In genomic region chr13:107044229-107044628, GRCm38 (mm10) we compare ENCODE assay signal across 10 mouse cellular contexts. TPM values are rescaled to one million over a fixed set of nuclear protein-coding genes. Genes with fewer than 3 reads are reported as not detected.
DNase-seq lines count a peak whose midpoint lies in the region; ATAC-seq and TF ChIP-seq lines count a peak whose summit lies in the region.
"Had no signal": no experiment of that assay in that cellular context is flagged by ENCODE, and none has a peak within 500 bp of the region (broad histone marks: within the 10 kb centered on the region; RNA-seq: fewer than 3 reads in every experiment).

No protein-coding gene starts in this region.

- H3K27me3 ChIP-seq in liver, embryonic 11.5 days (replicated peaks; ENCODE audit: control insufficient read depth, insufficient read depth, low read length), result no peaks in the 10 kb centered on the region
- no peaks in the 10 kb centered on the region for H3K27me3 ChIP-seq in intestine, postnatal 0 days (replicated peaks; ENCODE audit: control insufficient read depth, insufficient read depth, low read length)
- H3K27me3 ChIP-seq in stomach, embryonic 14.5 days (ENCODE audit: control insufficient read depth, insufficient read depth, low read length), result no peaks in the 10 kb centered on the region
- H3K27me3 ChIP-seq in forebrain, embryonic 13.5 days, result no peaks in the 10 kb centered on the region
- H3K27me3 ChIP-seq: liver, embryonic 15.5 days; neural tube, embryonic 15.5 days had no signal

- no peaks in the 10 kb centered on the region for H3K36me3 ChIP-seq in liver, embryonic 11.5 days (ENCODE audit: control insufficient read depth, insufficient read depth, low read length)
- H3K36me3 ChIP-seq in intestine, postnatal 0 days (ENCODE audit: control insufficient read depth, insufficient read depth), result no peaks in the 10 kb centered on the region
- H3K36me3 ChIP-seq in stomach, embryonic 14.5 days (ENCODE audit: control insufficient read depth, insufficient read depth, low read length), result no peaks in the 10 kb centered on the region
- no peaks in the 10 kb centered on the region for H3K36me3 ChIP-seq in forebrain, embryonic 13.5 days (ENCODE audit: poor library complexity, severe bottlenecking)
- H3K36me3 ChIP-seq: liver, embryonic 15.5 days; neural tube, embryonic 15.5 days had no signal

- no peaks in the 10 kb centered on the region for H3K4me1 ChIP-seq in liver, embryonic 11.5 days (replicated peaks; ENCODE audit: control insufficient read depth, insufficient read depth, low read length)
- peaks cover 6% of the 10 kb centered on the region; the same call in 1 of the 2 replicates for H3K4me1 ChIP-seq in intestine, postnatal 0 days (replicated peaks; ENCODE audit: control insufficient read depth, insufficient read depth, low read length)
- H3K4me1 ChIP-seq in stomach, embryonic 14.5 days (ENCODE audit: control insufficient read depth, insufficient read depth, low read length), result 0 out of 2 replicates have a peak, but pooled peaks cover 4% of the 10 kb centered on the region
- no peaks in the 10 kb centered on the region for H3K4me1 ChIP-seq in forebrain, embryonic 13.5 days
- H3K4me1 ChIP-seq: neural tube, embryonic 15.5 days had no signal

- 28% methylated on average over 5 of the region's 5 CpGs for WGBS in liver, embryonic 11.5 days
- WGBS in intestine, postnatal 0 days, result 4% methylated on average over 5 of the region's 5 CpGs
- WGBS in stomach, embryonic 14.5 days, result 13% methylated on average over 5 of the region's 5 CpGs
- 36% methylated on average over 5 of the region's 5 CpGs for WGBS in forebrain, embryonic 13.5 days

- no peak overlapping the region for H3K4me2 ChIP-seq in liver, embryonic 11.5 days
- no peak overlapping the region for H3K4me2 ChIP-seq in intestine, postnatal 0 days (replicated peaks; ENCODE audit: low read depth)
- H3K4me2 ChIP-seq in stomach, embryonic 14.5 days (replicated peaks; ENCODE audit: low read depth, low read length), result no peak overlapping the region
- H3K4me2 ChIP-seq in forebrain, embryonic 13.5 days, result no peak overlapping the region
- H3K4me2 ChIP-seq: liver, embryonic 15.5 days; neural tube, embryonic 15.5 days had no signal

- H3K9ac ChIP-seq in liver, embryonic 11.5 days (ENCODE audit: low read depth, low read length), result no peak overlapping the region
- H3K9ac ChIP-seq in intestine, postnatal 0 days (ENCODE audit: low read depth, low read length), result no peak overlapping the region
- H3K9ac ChIP-seq in stomach, embryonic 14.5 days (replicated peaks; ENCODE audit: low read depth, low read length), result no peak overlapping the region
- H3K9ac ChIP-seq in forebrain, embryonic 13.5 days, result no peak overlapping the region
- H3K9ac ChIP-seq: liver, embryonic 15.5 days; neural tube, embryonic 15.5 days had no signal

- no peak for DNase-seq in liver, embryonic 11.5 days (ENCODE audit: low spot score)
- DNase-seq in liver (no peak), adipocyte (ENCODE audit: low spot score) (no peak)
- DNase-seq: thymus, adult 18-20 months had no signal

- ATAC-seq in liver, embryonic 11.5 days (replicated peaks; ENCODE audit: low FRiP score), result 0 out of 2 replicates have a peak, but pooled peaks have one; percentile 10
- 0 out of 2 replicates have a peak, but pooled peaks have one; percentile 24 for ATAC-seq in erythroblast, adult 5-6 weeks (replicated peaks; ENCODE audit: low FRiP score, poor library complexity, severe bottlenecking)
- peak; percentile 66; the same call in 1 of the 2 replicates for ATAC-seq in intestine, postnatal 0 days
- ATAC-seq in stomach, embryonic 14.5 days (ENCODE audit: insufficient number of reproducible peaks, insufficient read depth, low FRiP score, low read depth), result peak; percentile 71; the same call in 1 of the 2 replicates
- no peak for ATAC-seq in forebrain, embryonic 13.5 days

- no peaks in the 10 kb centered on the region for H3K9me3 ChIP-seq in liver, embryonic 11.5 days (ENCODE audit: control insufficient read depth, low read length)
- no peaks in the 10 kb centered on the region for H3K9me3 ChIP-seq in intestine, postnatal 0 days (ENCODE audit: control insufficient read depth)
- no peaks in the 10 kb centered on the region; the same call in 1 of the 2 replicates for H3K9me3 ChIP-seq in stomach, embryonic 14.5 days (ENCODE audit: control insufficient read depth, low read depth, low read length)
- H3K9me3 ChIP-seq in forebrain, embryonic 13.5 days (replicated peaks), result no peaks in the 10 kb centered on the region
- H3K9me3 ChIP-seq: liver, embryonic 15.5 days; neural tube, embryonic 15.5 days had no signal

- no peak overlapping the region for H3K4me3 ChIP-seq in liver, embryonic 11.5 days (ENCODE audit: low read depth, low read length)
- no peak overlapping the region for H3K4me3 ChIP-seq in intestine, postnatal 0 days (ENCODE audit: low read depth, low read length)
- H3K4me3 ChIP-seq in stomach, embryonic 14.5 days (ENCODE audit: low read depth, low read length), result no peak overlapping the region
- no peak overlapping the region for H3K4me3 ChIP-seq in forebrain, embryonic 13.5 days
- H3K4me3 ChIP-seq: liver, embryonic 15.5 days; neural tube, embryonic 15.5 days had no signal

- no peak for TF ChIP-seq CTCF in intestine, postnatal 0 days (IDR thresholded peaks at IDR 0.05; ENCODE audit: low read depth)

- no peak overlapping the region for H3K27ac ChIP-seq in liver, embryonic 11.5 days (ENCODE audit: low read depth, low read length)
- H3K27ac ChIP-seq in intestine, postnatal 0 days (ENCODE audit: low read depth, low read length), result no peak overlapping the region
- H3K27ac ChIP-seq in stomach, embryonic 14.5 days (ENCODE audit: low read length), result no peak overlapping the region
- no peak overlapping the region for H3K27ac ChIP-seq in forebrain, embryonic 13.5 days
- H3K27ac ChIP-seq: liver, embryonic 15.5 days; neural tube, embryonic 15.5 days had no signal

RNA-seq across cellular contexts. Expression of gene Kif2a, which starts 22.3 kb away (rescaled TPM):
- 22.0 and 22.5 TPM in 2 replicates for polyA plus RNA-seq in liver, embryonic 11.5 days (2014; fragmentation: Nextera tagmentation; extraction: Ambion mirVana)
- total RNA-seq in erythroblast, adult 5-6 weeks (2015; ENCODE audit: low replicate concordance), result 213 and 257 TPM in 2 replicates
- 160 and 229 TPM in 2 replicates for total RNA-seq in erythroblast, adult 5-6 weeks (2017; ENCODE audit: low replicate concordance)
- polyA plus RNA-seq in intestine, postnatal 0 days (2015; fragmentation: Nextera tagmentation; extraction: Ambion mirVana), result 20.6 and 23.1 TPM in 2 replicates
- 17.0 and 18.8 TPM in 2 replicates for polyA plus RNA-seq in stomach, embryonic 14.5 days (2014; fragmentation: Nextera tagmentation; extraction: Ambion mirVana)
- 30.1 and 37.4 TPM in 2 replicates for polyA plus RNA-seq in forebrain, embryonic 13.5 days (2015; fragmentation: Nextera tagmentation; extraction: Ambion mirVana)
